8 mouse cellular contexts compared by ENCODE assay signal in genomic region chr4:145194559-145195162, GRCm38 (mm10). TPM values are rescaled to one million over a fixed set of nuclear protein-coding genes. Genes with fewer than 3 reads are reported as not detected.
DNase-seq lines count a peak whose midpoint lies in the region; ATAC-seq and TF ChIP-seq lines count a peak whose summit lies in the region.

Gene Vps13d, minus strand, starts transcription at chr4:145195005.

- peaks cover 7% of the 10 kb centered on the region; the same call in 1 of the 2 replicates for H3K4me1 ChIP-seq in brown adipose tissue, adult 24 weeks (ENCODE audit: control insufficient read depth, insufficient read depth, insufficient read length, low read length)
- peaks cover 27% of the 10 kb centered on the region for H3K4me1 ChIP-seq in heart, embryonic 13.5 days
- peaks cover 8% of the 10 kb centered on the region for H3K4me1 ChIP-seq in kidney, postnatal 0 days (replicated peaks; ENCODE audit: insufficient read depth, low read length)
- H3K4me1 ChIP-seq in liver, embryonic 11.5 days (replicated peaks; ENCODE audit: control insufficient read depth, insufficient read depth, low read length) = peaks cover 36% of the 10 kb centered on the region

- peaks cover 15% of the 10 kb centered on the region for H3K36me3 ChIP-seq in heart, embryonic 13.5 days
- H3K36me3 ChIP-seq in kidney, postnatal 0 days (ENCODE audit: insufficient read depth, low read length) = peaks cover 3% of the 10 kb centered on the region; the same call in 1 of the 2 replicates
- peaks cover 4% of the 10 kb centered on the region; the same call in 1 of the 2 replicates for H3K36me3 ChIP-seq in liver, embryonic 11.5 days (ENCODE audit: control insufficient read depth, insufficient read depth, low read length)
- peaks cover 6% of the 10 kb centered on the region for H3K36me3 ChIP-seq in myocyte (ENCODE audit: control insufficient read depth, insufficient read depth)

- H3K79me2 ChIP-seq in myocyte (ENCODE audit: control insufficient read depth, insufficient read depth) = peaks cover 44% of the 10 kb centered on the region

- under 1% methylated on average over 51 of the region's 53 CpGs for WGBS in heart, embryonic 13.5 days
- WGBS in kidney, postnatal 0 days = under 1% methylated on average over 49 of the region's 53 CpGs
- WGBS in liver, embryonic 11.5 days = under 1% methylated on average over 53 of the region's 53 CpGs

- peak; percentile 95 for TF ChIP-seq CTCF in kidney, postnatal 0 days (IDR thresholded peaks at IDR 0.05; ENCODE audit: low read depth)

- peak; percentile 84 for TF ChIP-seq POLR2A in myocyte (IDR thresholded peaks at IDR 0.05; ENCODE audit: insufficient read length, low read depth)

- H3K9me3 ChIP-seq in heart, embryonic 13.5 days = no peaks in the 10 kb centered on the region
- no peaks in the 10 kb centered on the region for H3K9me3 ChIP-seq in kidney, postnatal 0 days (replicated peaks; ENCODE audit: low read length)
- no peaks in the 10 kb centered on the region for H3K9me3 ChIP-seq in liver, embryonic 11.5 days (ENCODE audit: control insufficient read depth, low read length)

- peak; percentile 97 for ATAC-seq in CD4-positive, CD25-positive, alpha-beta regulatory T cell, adult 4 months
- peak; percentile 84 for ATAC-seq in erythroid progenitor cell, adult 5-6 weeks (replicated peaks; ENCODE audit: low FRiP score, poor library complexity, severe bottlenecking)
- peak; percentile 75 for ATAC-seq in heart, embryonic 13.5 days (ENCODE audit: extremely low read depth, insufficient number of reproducible peaks, low FRiP score, low TSS enrichment)
- ATAC-seq in kidney, postnatal 0 days (replicated peaks; ENCODE audit: low FRiP score, low read depth) = peak; percentile 95
- peak; percentile 88 for ATAC-seq in liver, embryonic 11.5 days (replicated peaks; ENCODE audit: low FRiP score)

- H3K4me2 ChIP-seq in heart, embryonic 13.5 days = peak within 1 kb of the TSS; percentile 88
- peak within 1 kb of the TSS; percentile 94 for H3K4me2 ChIP-seq in kidney, postnatal 0 days (ENCODE audit: low read length)
- peak within 1 kb of the TSS; percentile 83 for H3K4me2 ChIP-seq in liver, embryonic 11.5 days
- peak within 1 kb of the TSS; percentile 96 for H3K4me2 ChIP-seq in myocyte (ENCODE audit: low read depth)

- peak; percentile 97 for DNase-seq in kidney, postnatal 0 days (ENCODE audit: low spot score)
- DNase-seq in liver, embryonic 11.5 days (ENCODE audit: low spot score) = peak; percentile 89
- DNase-seq in spleen, postnatal 4 days (ENCODE audit: low spot score in 2 of 2) = peak; percentile 94 to 99

- peak within 1 kb of the TSS; percentile 77 for H3K27ac ChIP-seq in brown adipose tissue, adult 24 weeks (replicated peaks; ENCODE audit: low read depth, low read length)
- H3K27ac ChIP-seq in heart, embryonic 13.5 days (replicated peaks) = peak within 1 kb of the TSS; percentile 95
- peak within 1 kb of the TSS; percentile 77 for H3K27ac ChIP-seq in kidney, postnatal 0 days
- H3K27ac ChIP-seq in liver, embryonic 11.5 days (ENCODE audit: low read depth, low read length) = peak within 1 kb of the TSS; percentile 21; the same call in 1 of the 2 replicates

- H3K4me3 ChIP-seq in brown adipose tissue, adult 24 weeks (ENCODE audit: insufficient read depth, low read depth, low read length) = peak within 1 kb of the TSS; percentile 91
- peak within 1 kb of the TSS; percentile 99 for H3K4me3 ChIP-seq in heart, embryonic 13.5 days
- peak within 1 kb of the TSS; percentile 99 for H3K4me3 ChIP-seq in kidney, postnatal 0 days (replicated peaks; ENCODE audit: low read depth, low read length)
- peak within 1 kb of the TSS; percentile 81 for H3K4me3 ChIP-seq in liver, embryonic 11.5 days (ENCODE audit: low read depth, low read length)
- H3K4me3 ChIP-seq in myocyte = peak within 1 kb of the TSS; percentile 97

- H3K9ac ChIP-seq in heart, embryonic 13.5 days = peak within 1 kb of the TSS; percentile 95
- peak within 1 kb of the TSS; percentile 93 for H3K9ac ChIP-seq in kidney, postnatal 0 days (ENCODE audit: low read depth, low read length)
- H3K9ac ChIP-seq in liver, embryonic 11.5 days (ENCODE audit: low read depth, low read length) = peak within 1 kb of the TSS; percentile 87

- H3K27me3 ChIP-seq in heart, embryonic 13.5 days (replicated peaks) = no peaks in the 10 kb centered on the region
- no peaks in the 10 kb centered on the region for H3K27me3 ChIP-seq in kidney, postnatal 0 days (ENCODE audit: insufficient read depth, low read length)
- no peaks in the 10 kb centered on the region for H3K27me3 ChIP-seq in liver, embryonic 11.5 days (replicated peaks; ENCODE audit: control insufficient read depth, insufficient read depth, low read length)
- no peaks in the 10 kb centered on the region for H3K27me3 ChIP-seq in myocyte (ENCODE audit: control insufficient read depth, insufficient read depth, insufficient read length)

- peak within 1 kb of the TSS; percentile 65 for H3ac ChIP-seq in myocyte (ENCODE audit: control insufficient read depth, insufficient read length)

TF ChIP-seq in myocyte, 11 proteins besides CTCF, POLR2A, EP300 and RAD21:
- TF ChIP-seq MYOG (IDR thresholded peaks at IDR 0.05; ENCODE audit: control insufficient read depth in 1 of 3, insufficient read depth in 1 of 3, insufficient read length in 2 of 3, low read depth in 2 of 3) (peak in 1 of 3 experiments; percentile 46), CEBPB (IDR thresholded peaks at IDR 0.05; ENCODE audit: insufficient read depth, poor library complexity, severe bottlenecking) (no peak), SRF (IDR thresholded peaks at IDR 0.05; ENCODE audit: control insufficient read depth, insufficient read length, low read depth) (peak; percentile 80), POLR2AphosphoS2 (IDR thresholded peaks at IDR 0.05; ENCODE audit: insufficient read length, low read depth) (peak; percentile 83)
TF ChIP-seq in myocyte: peak in this region for 3.

RNA-seq across cellular contexts. Expression of gene Vps13d, which starts in this region (rescaled TPM):
- 10 to 100 TPM; 19.0 to 20.6 TPM for polyA plus RNA-seq in CD4-positive, CD25-positive, alpha-beta regulatory T cell, adult 4 months (2017; shearing (Covaris generic))
- polyA plus RNA-seq in brown adipose tissue, adult 24 weeks (2012; ENCODE audit: insufficient read depth, insufficient read length, missing spikeins) = 30.9 and 35.6 TPM in 2 replicates
- total RNA-seq in erythroid progenitor cell, adult 5-6 weeks (2015; ENCODE audit: low replicate concordance) = 46.9 and 54.5 TPM in 2 replicates
- total RNA-seq in erythroid progenitor cell, adult 5-6 weeks (2017; ENCODE audit: low replicate concordance) = 65.3 and 66.2 TPM in 2 replicates
- 6.2 and 6.6 TPM in 2 replicates for polyA plus RNA-seq in heart, embryonic 13.5 days (2015; fragmentation: Nextera tagmentation; extraction: Ambion mirVana)
- polyA plus RNA-seq in kidney, postnatal 0 days (2015; fragmentation: Nextera tagmentation; extraction: Ambion mirVana) = 14.7 and 15.2 TPM in 2 replicates
- 7.4 and 11.7 TPM in 2 replicates for polyA plus RNA-seq in liver, embryonic 11.5 days (2014; fragmentation: Nextera tagmentation; extraction: Ambion mirVana)
- polyA plus RNA-seq in myocyte (2012; fragmentation: generic; extraction: Trizol) = 20.0 TPM

Comparison
In these comparisons a context has a peak if more than half of its experiments do, and no peak if none do; other contexts are left out.
1. Peak in every context shown above with its lines: DNase-seq, ATAC-seq, H3K4me3 ChIP-seq and H3K27ac ChIP-seq.
2. H3K27ac ChIP-seq: peak in every context shown above with its lines; median percentile 95 in heart, embryonic 13.5 days; 77 in brown adipose tissue, adult 24 weeks; 77 in kidney, postnatal 0 days; 21 in liver, embryonic 11.5 days.